Mouse (Mus musculus) midbrain, postnatal 0 days (tissue): ENCODE results near the gene Polr3b. TPM values are rescaled to one million over a fixed set of nuclear protein-coding genes. Genes with fewer than 3 reads are reported as not detected.

ENCODE experiments used
- ATAC-seq: fragments of 200-750 bp; cut with Nextera tagmentation; 2 replicates; pipeline ENCODE4 v1.8.0; 2017; ENCODE audit warnings: moderate number of reproducible peaks, mild to moderate bottlenecking, moderate TSS enrichment, moderate library complexity; ENCODE audit not compliant: low FRiP score
- DNase-seq: peaks from one replicate; pipeline ENCODE4 v3.0.0-alpha.2; 2015; ENCODE audit warnings: low spot score
- H3K27ac ChIP-seq: fragments of 300-500 bp; sonication (generic); 2 replicates; pipeline ENCODE4 v1.5.1; 2014; ENCODE audit warnings: low read depth, mild to moderate bottlenecking, low read length, mixed read lengths
- H3K27me3 ChIP-seq: fragments of 300-500 bp; sonication (generic); 2 replicates; pipeline ENCODE4 v1.6.1; 2014; ENCODE audit warnings: low read length, control low read depth, mixed read lengths; ENCODE audit not compliant: insufficient read depth
- H3K36me3 ChIP-seq: fragments of 300-500 bp; sonication (generic); 2 replicates; pipeline ENCODE4 v1.6.1; 2014; ENCODE audit warnings: low read length, control low read depth, mixed read lengths; ENCODE audit not compliant: insufficient read depth
- H3K4me1 ChIP-seq: fragments of 300-500 bp; sonication (generic); 2 replicates; pipeline ENCODE4 v1.6.1; 2014; ENCODE audit warnings: mild to moderate bottlenecking, control low read depth, antibody characterized with exemption, low read length, mixed read lengths; ENCODE audit not compliant: insufficient read depth
- H3K4me2 ChIP-seq: fragments of 300-500 bp; sonication (generic); 2 replicates; pipeline ENCODE4 v1.6.1; 2014; ENCODE audit warnings: low read depth, mild to moderate bottlenecking, low read length, mixed read lengths; ENCODE audit not compliant: poor library complexity, severe bottlenecking
- H3K4me3 ChIP-seq: fragments of 300-500 bp; sonication (generic); 2 replicates; pipeline ENCODE4 v1.5.1; 2014; ENCODE audit warnings: low read depth, mild to moderate bottlenecking, low read length, moderate library complexity
- H3K9ac ChIP-seq: fragments of 300-500 bp; sonication (generic); replicated peaks from 2 replicates; pipeline ENCODE4 v1.6.1; 2014; ENCODE audit warnings: mild to moderate bottlenecking, low read length, moderate library complexity, mixed read lengths; ENCODE audit not compliant: poor library complexity, severe bottlenecking
- H3K9me3 ChIP-seq: fragments of 300-500 bp; sonication (generic); 2 replicates; pipeline ENCODE4 v1.6.1; 2016; ENCODE audit warnings: low read length, control low read depth
- CTCF ChIP-seq: IDR thresholded peaks from 2 replicates; pipeline ENCODE4 v1.5.1; 2016; ENCODE audit warnings: antibody characterized with exemption, mild to moderate bottlenecking
- WGBS: fragments of 180-500 bp; shearing (Covaris S2); extraction: QIAGEN DNeasy Blood & Tissue Kit; methylation state at CpG from one replicate; pipeline ENCODE4 v1.1.7; 2014; 5-methylcytosine and 5-hydroxymethylcytosine counted together
- polyA plus RNA-seq: library from polyadenylated mRNA; unstranded; fragments of >200 nt; fragmentation: Nextera tagmentation; extraction: Ambion mirVana; gene quantifications from 2 replicates; pipeline ENCODE4 v1.2.1, GENCODE M21; 2015
- total RNA-seq: library from RNA; depleted of rRNA; stranded (reverse); fragments of >200 nt; gene quantifications from 2 replicates; pipeline ENCODE4 v1.2.3, GENCODE M21; 2014

The Polr3b gene
- total and polyA plus RNA-seq, 2 experiments from 2014 or later: 10.5 to 11.0 TPM

DNA sequence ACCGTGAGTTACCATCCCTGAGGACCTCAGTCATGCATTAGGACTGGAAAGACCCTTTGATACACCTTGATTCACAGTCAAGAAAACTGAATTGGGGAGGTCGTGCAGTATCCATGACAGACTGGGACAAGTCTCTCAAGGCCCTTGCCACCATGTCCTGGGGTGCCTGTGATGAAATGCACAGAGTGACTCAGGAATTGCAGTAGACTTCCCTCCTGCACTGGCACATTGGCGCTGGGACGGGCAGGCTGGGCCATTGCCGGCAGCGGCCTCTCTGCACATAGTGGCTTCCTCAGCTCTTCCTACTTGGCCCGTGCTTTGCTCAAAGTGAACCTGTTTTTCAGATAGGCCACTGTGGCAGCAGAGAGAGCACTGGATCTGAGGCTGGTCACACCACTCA lies 94.5 kb downstream of the Polr3b start:
- no peak overlapping the region for H3K9ac ChIP-seq
- DNase-seq (no peak), ATAC-seq (no peak)
- no peak overlapping the region for H3K27ac ChIP-seq
- H3K9me3 ChIP-seq: no peaks in the 10 kb centered on the region
- no peak overlapping the region for H3K4me2 ChIP-seq
- no peaks in the 10 kb centered on the region for H3K4me1 ChIP-seq
- 96% methylated on average over 7 of the region's 7 CpGs for WGBS
- TF ChIP-seq CTCF: no peak
- no peak overlapping the region for H3K4me3 ChIP-seq
- H3K36me3 ChIP-seq: peaks cover 31% of the 10 kb centered on the region
- no peaks in the 10 kb centered on the region for H3K27me3 ChIP-seq

DNA sequence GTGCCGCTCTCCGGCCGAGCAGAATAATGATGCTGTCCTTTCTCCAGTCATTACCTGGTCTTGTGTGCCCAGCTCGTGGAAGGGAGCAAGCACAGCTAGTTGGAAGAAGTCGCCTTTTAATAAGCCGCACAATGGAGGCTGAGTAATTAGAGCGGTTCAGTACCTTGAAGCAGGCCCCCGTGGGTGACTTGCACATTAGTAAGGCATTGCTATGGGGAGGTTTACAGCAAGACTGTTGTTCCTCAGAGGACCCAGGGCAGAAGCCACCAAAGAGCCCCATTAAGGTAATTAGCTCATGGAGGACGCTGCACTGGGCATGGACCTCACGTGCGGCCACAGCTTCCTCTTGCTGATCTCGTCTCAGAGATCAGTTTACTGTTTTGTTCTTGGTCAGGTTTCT lies 100.6 kb downstream of the Polr3b start:
- Histone ChIP-seq H3K9me3 (no peaks in the 10 kb centered on the region), H3K4me3 (no peak overlapping the region), H3K4me2 (no peak overlapping the region), H3K27me3 (no peaks in the 10 kb centered on the region), H3K9ac (no peak overlapping the region), H3K27ac (no peak overlapping the region), H3K4me1 (no peaks in the 10 kb centered on the region), H3K36me3 (peaks cover 27% of the 10 kb centered on the region)
- 75% methylated on average over 12 of the region's 12 CpGs for WGBS
- no peak for TF ChIP-seq CTCF
- DNase-seq (no peak), ATAC-seq (no peak)

DNA sequence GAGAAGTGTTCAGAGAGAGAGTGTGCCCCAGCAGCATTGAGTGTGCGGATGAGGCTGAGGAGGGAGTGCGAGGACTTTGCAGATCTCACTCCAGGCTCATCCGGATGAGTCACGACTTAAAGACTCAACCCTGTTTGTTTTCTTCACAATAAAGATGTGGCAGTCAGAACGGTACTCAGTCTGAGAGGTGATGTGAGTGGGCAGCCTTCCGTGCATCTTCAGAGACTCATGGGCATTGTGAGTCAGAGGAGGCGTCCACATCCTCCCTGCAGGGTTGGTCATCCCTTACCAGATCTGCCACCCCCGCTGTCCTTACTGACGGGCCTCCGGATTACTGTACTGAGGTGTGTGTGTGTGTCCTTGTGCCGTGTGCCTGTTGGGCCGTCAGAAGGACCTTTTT lies 104.9 kb downstream of the Polr3b start:
- no peak for ATAC-seq
- no peak for TF ChIP-seq CTCF

DNA sequence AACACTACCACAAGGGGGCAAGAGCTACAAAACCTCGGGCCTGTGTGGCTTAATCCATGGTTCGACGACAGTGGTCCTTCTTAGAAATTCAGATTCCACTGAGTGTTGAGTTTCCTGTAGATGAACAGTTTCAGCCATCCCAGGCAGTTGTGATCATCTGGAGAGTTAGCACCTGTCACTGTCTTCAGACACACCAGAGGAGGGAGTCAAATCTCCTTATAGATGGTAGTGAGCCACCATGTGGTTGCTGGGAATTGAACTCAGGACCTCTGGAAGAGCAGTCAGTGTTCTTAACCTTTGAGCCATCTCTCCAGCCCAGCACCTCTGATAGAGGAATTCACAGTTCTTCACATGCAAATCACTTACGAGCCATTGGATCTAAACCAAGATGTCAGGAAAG lies 105.7 kb downstream of the Polr3b start:
- Histone ChIP-seq H3K36me3 (peaks cover 15% of the 10 kb centered on the region; the same call in 1 of the 2 replicates), H3K27me3 (no peaks in the 10 kb centered on the region), H3K9me3 (no peaks in the 10 kb centered on the region), H3K4me2 (no peak overlapping the region), H3K9ac (no peak overlapping the region), H3K4me1 (no peaks in the 10 kb centered on the region), H3K4me3 (no peak overlapping the region), H3K27ac (no peak overlapping the region)
- no peak for TF ChIP-seq CTCF
- WGBS: 74% methylated on average over 4 of the region's 4 CpGs
- ATAC-seq (no peak), DNase-seq (no peak)

More for the DNA sequence above, 104.9 kb downstream of the Polr3b start:
- Histone ChIP-seq H3K4me2 (no peak overlapping the region), H3K27me3 (no peaks in the 10 kb centered on the region), H3K9me3 (no peaks in the 10 kb centered on the region), H3K4me1 (no peaks in the 10 kb centered on the region), H3K9ac (no peak overlapping the region), H3K4me3 (no peak overlapping the region), H3K27ac (no peak overlapping the region), H3K36me3 (peaks cover 15% of the 10 kb centered on the region; the same call in 1 of the 2 replicates)
- WGBS: 91% methylated on average over 12 of the region's 12 CpGs
- DNase-seq: no peak

DNA sequence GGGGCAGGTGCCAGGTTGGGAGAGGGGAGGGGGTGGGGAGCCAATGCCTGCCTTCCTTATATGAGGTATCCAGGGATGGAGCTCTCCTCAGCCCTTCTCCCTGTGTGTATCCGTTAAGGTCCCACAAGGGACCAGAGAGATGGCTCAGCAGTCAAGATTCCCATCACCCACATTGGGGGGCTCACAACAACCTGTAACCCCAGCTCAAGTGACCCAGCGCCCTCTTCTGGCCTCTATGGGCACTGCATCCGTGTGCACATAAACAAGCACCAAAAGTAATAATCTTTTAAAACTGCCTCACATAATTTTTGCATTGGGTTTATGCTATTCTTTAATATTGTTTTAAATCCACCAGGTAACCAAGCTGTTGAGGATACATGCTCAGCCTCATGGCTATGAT lies 108.0 kb downstream of the Polr3b start:
- Histone ChIP-seq H3K4me2 (no peak overlapping the region), H3K27me3 (no peaks in the 10 kb centered on the region), H3K27ac (no peak overlapping the region), H3K9ac (no peak overlapping the region), H3K4me3 (no peak overlapping the region), H3K4me1 (no peaks in the 10 kb centered on the region), H3K36me3 (peaks cover 15% of the 10 kb centered on the region; the same call in 1 of the 2 replicates), H3K9me3 (no peaks in the 10 kb centered on the region)
- ATAC-seq (no peak), DNase-seq (no peak)
- TF ChIP-seq CTCF: peak; percentile 47
- 79% methylated on average over 3 of the region's 3 CpGs for WGBS

DNA sequence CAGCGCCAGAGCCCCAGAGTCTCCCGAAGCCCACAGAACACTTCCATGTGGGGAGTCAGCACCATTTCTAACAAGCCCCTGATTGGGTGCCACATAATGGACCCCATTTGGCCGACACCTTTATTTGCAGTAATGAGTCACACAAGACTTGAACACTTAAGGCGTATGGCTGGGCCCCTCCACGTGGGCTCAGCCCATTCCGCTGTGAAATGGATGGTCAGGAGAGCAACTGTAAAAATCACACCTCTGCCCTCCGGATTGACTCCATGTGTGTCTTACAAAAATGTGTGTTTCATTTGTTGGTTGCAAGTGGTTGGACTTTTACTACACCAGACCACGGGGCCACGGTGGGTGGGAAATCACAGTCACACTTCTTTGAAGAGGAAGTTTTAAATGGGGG lies 108.9 kb downstream of the Polr3b start:
- WGBS: 94% methylated on average over 9 of the region's 9 CpGs
- H3K27ac ChIP-seq: no peak overlapping the region

More for the DNA sequence above, 108.9 kb downstream of the Polr3b start:
- Histone ChIP-seq H3K4me2 (no peak overlapping the region), H3K27me3 (no peaks in the 10 kb centered on the region), H3K36me3 (peaks cover 13% of the 10 kb centered on the region; the same call in 1 of the 2 replicates), H3K4me1 (no peaks in the 10 kb centered on the region), H3K9me3 (no peaks in the 10 kb centered on the region), H3K9ac (no peak overlapping the region), H3K4me3 (no peak overlapping the region)
- ATAC-seq (no peak), DNase-seq (no peak)
- TF ChIP-seq CTCF: no peak
